Mouse (Mus musculus) testis, adult 2 months (tissue): ENCODE data around the gene Ncam1. TPM values are rescaled to one million over a fixed set of nuclear protein-coding genes. Genes with fewer than 3 reads are reported as not detected.

ENCODE experiments used
- H3K27ac ChIP-seq: fragments of 200-500 bp; 2 replicates; pipeline ENCODE4 v1.5.1; 2012; ENCODE audit warnings: low read depth, low read length; ENCODE audit not compliant: control insufficient read depth, insufficient read depth
- H3K27me3 ChIP-seq: fragments of 200-500 bp; 2 replicates; pipeline ENCODE4 v1.6.1; 2012; ENCODE audit warnings: mild to moderate bottlenecking, low read length, moderate library complexity; ENCODE audit not compliant: control insufficient read depth, insufficient read depth
- H3K36me3 ChIP-seq: fragments of 200-500 bp; 2 replicates; pipeline ENCODE4 v1.6.1; 2012; ENCODE audit warnings: mild to moderate bottlenecking, low read length; ENCODE audit not compliant: control insufficient read depth, insufficient read depth
- H3K4me1 ChIP-seq: fragments of 200-500 bp; 2 replicates; pipeline ENCODE4 v1.6.1; 2012; ENCODE audit warnings: low read length; ENCODE audit not compliant: control insufficient read depth, insufficient read depth
- H3K4me3 ChIP-seq: fragments of 200-500 bp; 2 replicates; pipeline ENCODE4 v1.5.1; 2012; ENCODE audit warnings: low read depth, mild to moderate bottlenecking, low read length, moderate library complexity, mixed read lengths; ENCODE audit not compliant: control insufficient read depth
- CTCF ChIP-seq: fragments of 200-500 bp; IDR thresholded peaks from 2 replicates; pipeline ENCODE4 v1.5.1; 2012; ENCODE audit warnings: low read depth, mild to moderate bottlenecking, inconsistent platforms, low read length, moderate library complexity; ENCODE audit not compliant: control insufficient read depth, insufficient read depth, insufficient replicate concordance
- POLR2A ChIP-seq: fragments of 200-500 bp; IDR thresholded peaks from 2 replicates; pipeline ENCODE4 v1.6.1; 2012; ENCODE audit warnings: low read depth, mild to moderate bottlenecking, inconsistent platforms, low read length, moderate library complexity; ENCODE audit not compliant: control insufficient read depth
- polyA plus RNA-seq: library from polyadenylated mRNA; depleted of rRNA; stranded (reverse); fragments of >200 nt; gene quantifications from 2 replicates; pipeline ENCODE4 v1.2.3, GENCODE M21; 2012

The Ncam1 gene
- polyA plus RNA-seq, 1 experiment: 5.5 TPM

DNA sequence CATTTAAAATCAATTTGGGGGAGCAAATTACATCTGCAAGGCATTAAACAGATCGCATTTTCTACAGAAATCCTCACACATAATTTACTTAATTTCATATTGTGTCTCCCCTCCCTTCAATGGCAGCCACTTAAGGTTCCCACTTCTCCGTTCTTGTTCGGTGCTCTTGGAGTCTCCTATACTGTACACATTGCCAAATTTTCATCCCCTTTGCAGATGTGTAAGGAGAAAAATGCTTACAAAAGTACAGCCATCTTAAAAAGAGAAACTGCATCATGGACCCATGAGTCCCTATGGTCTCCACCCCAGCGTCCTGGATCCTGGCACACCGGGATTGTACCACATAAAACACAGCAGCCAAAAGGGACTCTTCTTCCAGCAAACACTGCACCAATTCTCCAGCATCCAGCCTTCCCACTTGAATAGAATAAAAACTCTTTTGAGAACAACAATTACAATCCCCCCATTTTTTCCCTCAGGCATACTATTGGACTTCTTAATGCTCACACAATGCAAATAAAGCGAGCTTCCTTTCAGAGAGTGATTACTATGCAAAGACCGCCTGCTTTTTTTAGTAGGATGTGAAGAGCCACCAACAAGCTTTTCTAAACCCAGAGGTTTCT lies 21.6 kb downstream of the Ncam1 start:
- no peak overlapping the region for H3K27ac ChIP-seq
- no peaks in the 10 kb centered on the region for H3K4me1 ChIP-seq
- H3K36me3 ChIP-seq: no peaks in the 10 kb centered on the region
- no peaks in the 10 kb centered on the region for H3K27me3 ChIP-seq
- H3K4me3 ChIP-seq: no peak overlapping the region
- TF ChIP-seq POLR2A (no peak), CTCF (no peak)

- Histone ChIP-seq H3K4me3 (no peak overlapping the region), H3K27me3 (no peaks in the 10 kb centered on the region), H3K4me1 (no peaks in the 10 kb centered on the region), H3K27ac (no peak overlapping the region), H3K36me3 (no peaks in the 10 kb centered on the region)
- TF ChIP-seq CTCF: no peak
- TF ChIP-seq POLR2A: no peak
Measured at GRCm38 (mm10) chr9:49766634-49767033, 32.1 kb downstream of the Ncam1 start.

DNA sequence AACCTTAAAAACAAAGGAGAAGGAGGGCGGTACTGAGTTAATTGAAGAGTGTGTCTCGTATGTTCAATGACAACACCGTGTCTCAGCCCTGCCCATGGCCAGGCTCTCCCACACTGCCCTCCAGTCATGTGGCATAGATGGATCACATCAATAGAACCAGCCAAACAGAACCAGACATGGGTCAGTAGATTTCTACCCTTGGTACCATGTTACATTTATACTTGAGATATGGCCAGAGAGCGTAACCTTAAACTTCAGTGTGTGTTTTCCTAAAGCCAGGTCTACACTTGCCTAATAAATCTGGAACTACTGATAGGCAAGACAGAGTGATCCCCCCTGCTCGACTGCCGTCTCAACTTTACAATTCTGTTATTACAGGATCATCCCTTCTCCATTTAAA lies 38.2 kb downstream of the Ncam1 start:
- H3K27ac ChIP-seq: no peak overlapping the region
- H3K36me3 ChIP-seq: no peaks in the 10 kb centered on the region
- no peaks in the 10 kb centered on the region for H3K4me1 ChIP-seq
- no peak for TF ChIP-seq CTCF
- TF ChIP-seq POLR2A: no peak
- H3K4me3 ChIP-seq: no peak overlapping the region
- H3K27me3 ChIP-seq: no peaks in the 10 kb centered on the region

GRCm38 (mm10) chr9:49758436-49758835 lies 40.3 kb downstream of the Ncam1 start:
- TF ChIP-seq CTCF (no peak), POLR2A (no peak)
- Histone ChIP-seq H3K4me1 (no peaks in the 10 kb centered on the region), H3K4me3 (no peak overlapping the region), H3K27me3 (no peaks in the 10 kb centered on the region), H3K27ac (no peak overlapping the region), H3K36me3 (no peaks in the 10 kb centered on the region)

- no peak overlapping the region for H3K4me3 ChIP-seq
- no peaks in the 10 kb centered on the region for H3K4me1 ChIP-seq
- TF ChIP-seq CTCF: no peak
- no peak for TF ChIP-seq POLR2A
- no peak overlapping the region for H3K27ac ChIP-seq
- no peaks in the 10 kb centered on the region for H3K27me3 ChIP-seq
- H3K36me3 ChIP-seq: no peaks in the 10 kb centered on the region
Measured at GRCm38 (mm10) chr9:49757986-49758385, 40.7 kb downstream of the Ncam1 start.

- Histone ChIP-seq H3K4me3 (no peak overlapping the region), H3K36me3 (no peaks in the 10 kb centered on the region), H3K27me3 (no peaks in the 10 kb centered on the region), H3K4me1 (no peaks in the 10 kb centered on the region), H3K27ac (no peak overlapping the region)
- TF ChIP-seq POLR2A (no peak), CTCF (no peak)
Measured at GRCm38 (mm10) chr9:49757582-49757981, 41.1 kb downstream of the Ncam1 start.

GRCm38 (mm10) chr9:49756725-49757124 lies 42.0 kb downstream of the Ncam1 start:
- Histone ChIP-seq H3K27ac (no peak overlapping the region), H3K27me3 (no peaks in the 10 kb centered on the region), H3K4me3 (no peak overlapping the region), H3K4me1 (no peaks in the 10 kb centered on the region), H3K36me3 (no peaks in the 10 kb centered on the region)
- TF ChIP-seq CTCF: no peak
- TF ChIP-seq POLR2A: no peak
